Mouse (Mus musculus) stomach, postnatal 0 days (tissue): ENCODE measurements around the gene Ngdn.

Source experiments
- CTCF ChIP-seq: IDR thresholded peaks from 2 replicates; pipeline ENCODE4 v1.5.1; 2016; ENCODE audit warnings: antibody characterized with exemption, low read depth, mild to moderate bottlenecking, moderate library complexity
- EP300 ChIP-seq: optimal IDR thresholded peaks from 2 replicates; pipeline ENCODE3; 2016; ENCODE audit warnings: antibody characterized with exemption

DNA sequence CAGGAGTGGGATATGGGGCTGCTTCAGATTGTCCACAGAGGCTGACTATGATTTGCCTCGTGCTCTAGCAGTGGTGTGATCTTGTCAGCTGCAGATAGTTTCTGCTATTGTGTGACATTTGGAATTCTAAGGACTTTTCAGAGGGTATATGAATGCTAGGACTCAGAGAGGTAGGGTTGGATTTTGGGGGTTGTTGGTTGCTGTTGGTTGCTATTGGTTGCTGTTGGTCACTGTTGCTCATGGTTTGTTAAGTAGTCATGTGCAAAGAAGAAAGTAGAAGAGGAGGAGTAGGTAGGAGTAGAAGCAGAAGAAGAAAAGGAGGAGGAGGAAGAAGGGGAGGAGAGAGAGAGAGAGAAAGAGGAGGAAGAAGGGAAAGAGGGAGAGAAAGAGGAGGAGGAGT, 38.6 kb upstream of the Ngdn start, which contains the start of gene Gm17428:
- TF ChIP-seq CTCF (no peak), EP300 (no peak)
